Mouse (Mus musculus): ENCODE data around the gene Fnip2. TPM values are rescaled to one million over a fixed set of nuclear protein-coding genes. Genes with fewer than 3 reads are reported as not detected.
"Not testable (repeated sequence)": the region's sequence is repeated elsewhere in the genome, so short reads cannot be mapped to it uniquely, and the experiment has no call there.

Fnip2 gene
- polyA plus RNA-seq, 1 experiment from 2014 or later: 6.5 TPM

DNA sequence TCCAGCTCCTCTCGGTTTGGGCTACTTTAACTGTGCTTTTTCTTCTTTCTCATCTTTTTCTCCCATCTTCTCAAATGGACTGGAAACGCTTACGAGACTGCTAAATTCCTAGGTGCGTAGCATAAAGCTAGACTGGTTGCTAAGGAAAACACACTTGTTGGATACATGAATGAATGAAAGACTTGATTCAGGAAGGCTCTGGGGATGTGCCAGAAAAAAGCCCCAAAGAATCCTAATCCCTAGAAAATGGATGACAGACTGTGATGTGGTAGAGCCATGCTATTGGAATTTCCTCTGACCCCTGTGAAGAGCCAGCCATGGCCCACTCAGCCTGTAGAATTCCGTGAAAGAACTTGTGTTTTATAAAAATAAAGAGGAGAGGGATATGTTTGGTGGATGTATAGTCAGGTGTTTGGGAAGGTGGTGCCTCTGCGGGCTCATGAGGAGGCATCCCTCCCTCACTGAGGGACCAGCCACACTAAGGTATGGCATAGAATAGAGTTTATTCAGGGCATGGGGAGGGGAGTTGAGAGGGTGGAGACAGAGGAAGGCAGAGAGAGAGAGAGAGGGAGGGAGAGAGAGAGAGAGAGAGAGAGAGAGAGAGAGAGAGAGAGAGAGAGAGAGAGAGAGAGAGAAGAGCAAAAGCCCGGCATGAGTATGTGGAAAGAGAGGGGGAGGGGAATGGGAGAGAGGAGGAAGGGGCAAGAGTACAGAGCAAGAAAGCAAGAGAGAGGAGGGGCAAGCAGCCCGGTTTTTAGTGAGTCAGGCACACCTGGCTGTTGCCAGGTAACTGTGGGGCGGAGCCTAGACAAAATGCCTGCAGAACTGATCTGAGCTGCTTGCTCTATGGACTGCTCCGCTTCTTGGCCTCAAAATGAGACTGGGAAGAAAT is 8.2 kb upstream of the Fnip2 start:
- Histone ChIP-seq H3K4me1 (peaks cover 17% of the 10 kb centered on the region), H3K27ac (no peak overlapping the region), H3K36me3 (replicated peaks) (no peaks in the 10 kb centered on the region), H3K27me3 (ENCODE audit: poor library complexity, severe bottlenecking) (no peaks in the 10 kb centered on the region), H3K4me3 (no peak overlapping the region), H3K9me3 (no peaks in the 10 kb centered on the region)
- 34% methylated on average over 10 of the region's 10 CpGs for WGBS
- no peak for DNase-seq (ENCODE audit: extremely low spot score, low spot score)

DNA sequence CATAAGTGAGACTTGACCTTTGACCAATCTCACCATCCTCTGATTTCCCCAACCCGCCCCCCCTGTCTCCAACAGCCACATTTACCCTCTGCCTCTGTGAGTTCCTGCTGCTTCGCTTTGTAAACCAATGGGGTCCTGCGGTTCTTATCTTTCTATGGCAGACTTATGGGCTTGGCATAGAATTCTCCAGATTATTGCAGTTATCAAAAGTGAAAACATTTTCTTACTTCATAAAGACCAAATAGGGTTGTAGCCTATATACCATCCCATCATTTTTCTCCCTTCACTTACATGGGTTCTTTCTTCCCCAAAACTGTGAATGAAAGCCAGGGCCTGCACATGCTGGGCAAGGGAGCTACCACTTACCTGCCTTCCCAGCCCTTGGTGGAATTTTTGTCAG is 6.7 kb upstream of the Fnip2 start:
- H3K27ac ChIP-seq: no peak overlapping the region
- no peak overlapping the region for H3K4me3 ChIP-seq
- H3K9me3 ChIP-seq: no peaks in the 10 kb centered on the region
- no peaks in the 10 kb centered on the region for H3K27me3 ChIP-seq (ENCODE audit: poor library complexity, severe bottlenecking)
- DNase-seq (ENCODE audit: extremely low spot score, low spot score): no peak
- WGBS: 88% methylated on average over 3 of the region's 3 CpGs
- H3K4me1 ChIP-seq: peaks cover 17% of the 10 kb centered on the region
- no peaks in the 10 kb centered on the region for H3K36me3 ChIP-seq (replicated peaks)

DNA sequence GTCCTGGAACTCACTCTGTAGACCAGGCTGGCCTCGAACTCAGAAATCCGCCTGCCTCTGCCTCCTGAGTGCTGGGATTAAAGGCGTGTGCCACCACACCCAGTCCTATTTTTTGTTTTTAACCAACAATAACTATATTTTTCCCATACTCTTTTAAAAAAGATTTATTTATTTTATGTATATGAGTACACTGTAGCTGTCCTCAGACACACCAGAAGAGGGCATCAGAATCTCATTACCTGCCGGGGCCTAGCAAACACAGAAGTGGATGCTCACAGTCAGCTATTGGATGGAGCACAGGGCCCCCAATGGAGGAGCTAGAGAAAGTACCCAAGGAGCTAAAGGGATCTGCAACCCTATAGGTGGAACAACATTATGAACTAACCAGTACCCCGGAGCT is 5.8 kb upstream of the Fnip2 start:
- H3K4me3 ChIP-seq; H3K27me3 ChIP-seq (ENCODE audit: poor library complexity, severe bottlenecking); DNase-seq (ENCODE audit: extremely low spot score, low spot score); H3K27ac ChIP-seq; H3K9me3 ChIP-seq; H3K36me3 ChIP-seq (replicated peaks): not testable (repeated sequence)
- 93% methylated on average over 5 of the region's 5 CpGs for WGBS
- peaks cover 19% of the 10 kb centered on the region for H3K4me1 ChIP-seq

DNA sequence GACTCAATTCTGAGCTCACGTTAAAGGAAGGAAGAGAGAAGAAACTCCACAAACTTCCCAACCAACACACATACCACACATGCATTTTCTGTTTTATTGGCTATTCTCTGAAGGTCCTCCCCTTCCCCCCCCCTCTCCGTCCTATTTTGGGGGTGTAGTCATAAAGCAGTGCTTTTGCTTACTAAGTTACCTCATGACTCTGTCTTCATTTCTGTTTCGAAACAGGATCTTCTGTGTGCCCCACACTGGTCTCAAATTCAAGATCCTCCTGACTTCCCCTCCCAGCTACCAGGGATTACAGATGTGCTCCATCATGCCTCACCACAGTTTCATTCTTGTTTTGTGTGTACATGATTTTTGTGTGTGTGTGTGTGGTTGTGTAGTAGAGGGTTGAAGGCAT is 4.8 kb upstream of the Fnip2 start:
- peaks cover 26% of the 10 kb centered on the region for H3K4me1 ChIP-seq
- no peak overlapping the region for H3K4me3 ChIP-seq
- H3K36me3 ChIP-seq (replicated peaks): no peaks in the 10 kb centered on the region
- no peak for DNase-seq (ENCODE audit: extremely low spot score, low spot score)
- H3K27ac ChIP-seq: no peak overlapping the region
- no peaks in the 10 kb centered on the region for H3K9me3 ChIP-seq
- no peaks in the 10 kb centered on the region for H3K27me3 ChIP-seq (ENCODE audit: poor library complexity, severe bottlenecking)
- 71% methylated on average over 3 of the region's 3 CpGs for WGBS

DNA sequence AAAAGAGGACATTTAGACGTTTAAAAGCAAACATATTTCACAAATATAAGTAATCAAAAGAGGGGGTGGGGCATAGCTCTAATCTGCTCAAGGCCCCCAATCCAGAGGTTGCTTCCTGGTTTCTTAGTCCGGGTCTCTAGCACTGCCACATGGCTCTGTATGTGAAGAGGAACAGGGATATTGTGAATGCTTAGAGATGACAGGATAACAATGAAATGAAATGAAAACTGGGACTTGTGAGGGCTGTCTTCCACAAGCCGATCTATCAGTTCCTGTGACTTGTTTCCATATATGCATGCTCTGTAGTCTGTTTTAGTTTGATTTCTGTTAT is 1.7 kb upstream of the Fnip2 start:
- Histone ChIP-seq H3K27me3 (ENCODE audit: poor library complexity, severe bottlenecking) (no peaks in the 10 kb centered on the region), H3K27ac (no peak overlapping the region), H3K36me3 (replicated peaks) (no peaks in the 10 kb centered on the region), H3K4me1 (peaks cover 27% of the 10 kb centered on the region), H3K4me3 (no peak overlapping the region), H3K9me3 (no peaks in the 10 kb centered on the region)
- 86% methylated on average over 3 of the region's 3 CpGs for WGBS
- no peak for DNase-seq (ENCODE audit: extremely low spot score, low spot score)

DNA sequence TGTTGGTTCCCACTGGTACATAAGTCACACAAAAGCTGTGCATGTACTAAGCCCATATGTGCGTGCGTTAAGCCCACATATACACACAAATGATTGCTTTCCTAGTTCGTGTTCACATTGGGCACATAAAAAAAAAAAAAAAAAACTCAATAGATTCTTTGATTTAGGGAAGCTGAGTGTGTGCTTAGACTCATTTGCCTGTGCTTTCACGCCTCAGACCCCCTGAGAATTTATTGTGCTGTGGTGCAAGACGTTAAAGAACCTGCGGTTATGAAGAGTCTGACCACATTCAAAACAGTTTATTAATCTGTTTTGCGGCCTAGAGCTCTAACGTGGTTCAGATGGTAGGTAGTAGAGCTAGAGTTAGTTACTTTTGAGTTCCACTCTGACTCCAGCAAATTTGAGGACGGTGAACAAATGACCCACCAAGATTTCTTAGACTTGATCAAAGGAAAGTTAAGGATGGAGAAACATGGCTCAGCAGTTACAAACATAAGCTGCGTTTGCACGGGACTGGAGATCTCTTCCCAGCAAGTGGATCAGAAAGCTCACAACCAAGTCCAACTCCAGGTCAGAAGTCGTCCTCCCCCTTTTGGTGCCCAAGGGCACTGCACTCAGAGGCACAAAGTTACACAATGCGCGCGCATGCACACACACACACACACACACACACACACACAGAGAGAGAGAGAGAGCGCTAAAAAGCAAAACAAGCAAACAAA is 1.2 kb upstream of the Fnip2 start:
- no peak for DNase-seq (ENCODE audit: extremely low spot score, low spot score)

DNA sequence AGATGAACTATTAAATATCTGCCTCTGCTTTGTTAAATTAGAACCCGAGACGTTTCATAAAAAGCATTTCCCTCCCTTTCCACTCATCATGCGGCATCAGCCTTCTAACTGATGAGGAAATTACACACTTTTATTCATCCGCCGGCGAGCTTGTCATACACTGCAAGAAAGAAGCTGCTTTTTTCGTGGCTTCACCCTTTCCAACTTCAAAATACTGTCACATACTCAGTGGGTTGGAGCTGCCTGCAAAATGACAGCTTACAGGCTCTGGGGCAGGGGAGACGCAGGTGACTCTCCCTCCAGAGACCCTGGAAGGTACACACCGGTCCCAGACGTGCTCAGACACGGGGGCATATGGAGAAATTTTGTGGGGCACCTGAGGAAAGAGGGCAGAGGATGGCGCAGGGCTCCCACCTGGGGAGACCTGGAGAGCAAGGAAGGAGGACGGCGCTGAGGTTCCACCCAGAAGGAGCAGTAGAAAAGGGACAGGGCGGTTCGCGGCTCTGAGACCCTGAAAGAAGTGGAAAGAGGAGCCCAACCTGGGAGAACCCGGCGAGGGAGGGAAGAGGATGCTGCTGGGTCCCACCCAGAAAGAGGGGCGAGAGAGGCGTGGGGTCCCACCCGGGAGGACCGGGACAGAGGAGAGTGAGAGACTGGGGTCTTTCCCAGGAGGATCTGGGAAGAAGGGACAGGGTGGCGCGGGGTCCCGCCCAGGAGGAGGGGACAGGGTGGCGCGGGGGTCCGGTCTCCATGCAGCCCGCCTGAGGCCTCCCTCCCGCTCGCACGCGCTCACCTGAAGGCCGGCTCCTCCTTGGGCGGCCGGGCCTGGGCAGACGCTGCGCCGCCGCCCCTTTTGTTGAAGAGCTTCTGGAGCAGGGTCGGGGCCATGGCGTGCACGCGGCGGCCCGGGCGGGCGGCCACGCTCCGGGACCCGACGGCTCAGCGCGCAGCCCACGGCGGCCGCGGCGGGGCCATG is 592 bp downstream of the Fnip2 start:
- peak; percentile 60 for DNase-seq (ENCODE audit: extremely low spot score, low spot score)
- peaks cover 31% of the 10 kb centered on the region for H3K4me1 ChIP-seq

More for the DNA sequence above, 1.2 kb upstream of the Fnip2 start:
- no peaks in the 10 kb centered on the region for H3K36me3 ChIP-seq (replicated peaks)
- H3K27ac ChIP-seq: peak overlapping the region; percentile 92; the same call in 1 of the 2 replicates
- peak overlapping the region; percentile 87 for H3K4me3 ChIP-seq
- 88% methylated on average over 16 of the region's 16 CpGs for WGBS
- H3K9me3 ChIP-seq: no peaks in the 10 kb centered on the region
- peaks cover 27% of the 10 kb centered on the region for H3K4me1 ChIP-seq
- no peaks in the 10 kb centered on the region for H3K27me3 ChIP-seq (ENCODE audit: poor library complexity, severe bottlenecking)

DNA sequence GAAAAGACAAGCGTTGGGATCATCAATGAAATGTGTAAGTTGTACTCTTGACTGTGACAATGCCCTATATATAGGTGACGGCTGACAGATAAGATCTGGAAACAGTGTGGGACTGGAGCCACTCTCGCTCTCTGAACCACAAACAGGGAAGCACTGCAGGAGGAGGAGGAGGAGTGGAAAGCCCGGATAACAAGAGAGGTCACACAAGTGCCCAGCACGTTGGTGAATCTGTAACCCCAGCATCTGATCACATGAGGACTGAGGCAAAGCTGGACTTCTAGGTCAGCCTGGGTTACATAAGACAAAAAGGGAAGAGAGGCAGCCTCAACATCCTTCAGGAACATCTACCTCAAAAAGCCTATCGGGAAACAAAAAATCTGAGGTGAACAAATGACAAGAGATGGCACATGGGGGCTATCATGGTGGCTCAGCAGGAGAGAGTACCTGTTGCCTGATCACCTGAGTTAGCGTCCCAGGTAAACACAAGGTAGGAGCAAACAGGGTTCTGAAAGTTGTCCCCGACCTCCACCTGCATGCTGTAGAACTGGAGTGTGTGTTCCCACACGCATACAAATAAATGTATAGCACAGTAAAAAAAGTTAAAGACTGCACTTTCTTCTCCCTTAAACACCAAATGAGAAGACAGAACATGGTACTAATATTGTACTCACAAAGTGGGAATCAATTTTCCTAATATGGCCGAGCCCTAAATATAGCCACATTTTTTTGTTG is 2.6 kb downstream of the Fnip2 start:
- Histone ChIP-seq H3K27me3 (ENCODE audit: poor library complexity, severe bottlenecking) (no peaks in the 10 kb centered on the region), H3K4me1 (peaks cover 34% of the 10 kb centered on the region), H3K27ac (no peak overlapping the region), H3K9me3 (no peaks in the 10 kb centered on the region), H3K36me3 (replicated peaks) (no peaks in the 10 kb centered on the region), H3K4me3 (no peak overlapping the region)
- WGBS: 86% methylated on average over 10 of the region's 10 CpGs
- DNase-seq (ENCODE audit: extremely low spot score, low spot score): no peak

More for the DNA sequence above, 592 bp downstream of the Fnip2 start:
- 3% methylated on average over 59 of the region's 60 CpGs for WGBS
- no peaks in the 10 kb centered on the region for H3K36me3 ChIP-seq (replicated peaks)
- H3K27ac ChIP-seq: peak overlapping the region; percentile 92
- peak overlapping the region; percentile 87 for H3K4me3 ChIP-seq
- no peaks in the 10 kb centered on the region for H3K27me3 ChIP-seq (ENCODE audit: poor library complexity, severe bottlenecking)
- no peaks in the 10 kb centered on the region for H3K9me3 ChIP-seq

DNA sequence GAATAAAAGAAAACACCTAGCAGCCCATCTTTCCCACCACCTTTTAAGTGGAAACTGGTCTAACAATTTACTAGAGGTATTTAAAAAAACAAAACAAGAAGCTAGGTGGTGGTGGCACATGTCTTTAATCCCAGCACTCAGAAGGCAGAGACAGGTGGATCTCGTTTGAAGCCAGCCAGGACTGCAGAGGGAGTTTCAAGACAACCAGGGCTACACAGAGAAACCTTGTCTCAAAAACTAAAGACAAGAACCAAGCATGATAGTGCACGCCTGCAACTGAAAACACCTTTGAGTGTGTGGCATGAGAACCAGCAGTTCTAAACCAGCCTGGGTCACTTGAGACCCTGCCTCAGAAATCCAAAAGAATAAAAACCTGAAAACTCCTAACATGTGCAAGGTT is 4.1 kb downstream of the Fnip2 start:
- no peak for DNase-seq (ENCODE audit: extremely low spot score, low spot score)

DNA sequence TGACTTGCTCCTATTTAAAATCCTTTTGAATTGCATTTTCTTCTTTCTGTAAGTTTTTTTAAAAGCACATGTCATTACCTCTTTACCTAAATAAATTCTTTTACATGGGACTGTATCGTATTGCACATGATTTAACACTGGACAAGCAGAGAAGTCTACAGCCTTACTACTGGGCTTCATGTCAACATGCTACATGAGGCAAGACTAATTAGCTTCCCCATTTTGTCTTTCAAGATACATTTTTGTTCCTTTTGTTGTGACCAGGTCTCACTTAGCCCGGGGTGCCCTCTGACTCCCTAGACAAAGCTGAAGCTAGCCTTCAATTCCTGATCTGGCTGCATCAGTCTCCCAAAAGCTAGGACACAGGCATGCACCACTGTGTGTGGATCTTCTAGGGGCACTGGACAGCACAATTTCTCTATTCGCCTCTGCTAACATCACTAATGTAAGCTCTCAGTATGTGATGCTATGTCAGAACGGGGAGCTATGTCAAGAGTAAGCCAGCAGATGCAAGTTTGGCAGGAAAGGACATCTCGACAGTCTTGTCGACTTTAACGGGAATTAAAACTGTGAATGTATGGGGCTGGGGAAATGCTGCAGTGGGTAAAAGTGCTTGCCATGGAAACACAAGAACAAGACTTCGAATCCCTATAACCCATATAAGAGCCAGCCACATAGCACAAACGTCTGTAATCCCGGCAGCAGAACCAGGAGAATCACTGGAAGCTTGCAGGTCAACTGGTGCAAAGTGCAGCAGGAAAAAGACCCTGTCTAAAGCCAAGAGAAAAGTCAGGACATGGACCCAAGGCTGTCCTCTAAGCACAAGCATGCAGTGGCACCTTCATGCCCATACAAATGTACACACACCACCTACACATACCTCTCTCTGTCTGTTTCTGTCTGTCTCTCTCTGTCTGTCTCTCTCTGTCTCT is 5.5 kb downstream of the Fnip2 start:
- 90% methylated on average over 10 of the region's 10 CpGs for WGBS
- Histone ChIP-seq H3K27ac (no peak overlapping the region), H3K36me3 (replicated peaks) (peaks cover 6% of the 10 kb centered on the region; the same call in 1 of the 2 replicates), H3K4me1 (peaks cover 22% of the 10 kb centered on the region), H3K9me3 (no peaks in the 10 kb centered on the region), H3K4me3 (no peak overlapping the region), H3K27me3 (ENCODE audit: poor library complexity, severe bottlenecking) (no peaks in the 10 kb centered on the region)
- no peak for DNase-seq (ENCODE audit: extremely low spot score, low spot score)

More for the DNA sequence above, 4.1 kb downstream of the Fnip2 start:
- H3K27ac ChIP-seq: no peak overlapping the region
- peaks cover 34% of the 10 kb centered on the region for H3K4me1 ChIP-seq
- 78% methylated on average over 2 of the region's 2 CpGs for WGBS
- H3K27me3 ChIP-seq (ENCODE audit: poor library complexity, severe bottlenecking): no peaks in the 10 kb centered on the region
- no peak overlapping the region for H3K4me3 ChIP-seq
- H3K36me3 ChIP-seq (replicated peaks): peaks cover 6% of the 10 kb centered on the region; the same call in 1 of the 2 replicates
- no peaks in the 10 kb centered on the region for H3K9me3 ChIP-seq

DNA sequence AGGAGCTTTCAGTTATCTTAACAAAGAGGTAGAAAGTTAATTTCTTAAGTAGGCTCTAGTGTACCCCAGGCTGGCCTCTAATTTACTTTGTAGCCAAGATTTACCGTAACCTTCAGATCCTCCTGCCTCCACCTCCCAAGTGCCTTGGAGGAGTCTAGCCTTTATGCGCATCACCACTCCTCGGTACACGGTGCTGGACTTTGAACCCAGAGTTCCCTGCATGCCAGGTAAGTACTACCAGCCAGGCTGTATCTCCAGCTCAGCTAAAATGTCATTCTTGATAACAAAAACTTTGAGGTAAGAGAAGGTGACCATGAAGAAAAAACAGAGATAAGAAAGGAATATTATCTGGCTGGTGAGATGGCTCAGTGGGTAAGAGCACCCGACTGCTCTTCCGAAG is 7.0 kb downstream of the Fnip2 start:
- no peak for DNase-seq (ENCODE audit: extremely low spot score, low spot score)
- H3K27me3 ChIP-seq (ENCODE audit: poor library complexity, severe bottlenecking): no peaks in the 10 kb centered on the region
- peaks cover 8% of the 10 kb centered on the region for H3K4me1 ChIP-seq
- 97% methylated on average over 6 of the region's 6 CpGs for WGBS
- H3K4me3 ChIP-seq: no peak overlapping the region
- peaks cover 9% of the 10 kb centered on the region; the same call in 1 of the 2 replicates for H3K36me3 ChIP-seq (replicated peaks)
- no peaks in the 10 kb centered on the region for H3K9me3 ChIP-seq
- H3K27ac ChIP-seq: no peak overlapping the region
